Mouse (Mus musculus): ENCODE measurements at regions not wholly inside any gene's neighbourhood (a gene's known extent, or its start where the extent isn't known, plus 50 kb on each side); places are given as distances from the start of the nearest gene placed in this dataset.
A peak's percentile ranks its signal among the peaks of the same experiment; 100 is the strongest.
"Not testable (repeated sequence)": the region's sequence is repeated elsewhere in the genome, so short reads cannot be mapped to it uniquely, and the experiment has no call there.

DNA sequence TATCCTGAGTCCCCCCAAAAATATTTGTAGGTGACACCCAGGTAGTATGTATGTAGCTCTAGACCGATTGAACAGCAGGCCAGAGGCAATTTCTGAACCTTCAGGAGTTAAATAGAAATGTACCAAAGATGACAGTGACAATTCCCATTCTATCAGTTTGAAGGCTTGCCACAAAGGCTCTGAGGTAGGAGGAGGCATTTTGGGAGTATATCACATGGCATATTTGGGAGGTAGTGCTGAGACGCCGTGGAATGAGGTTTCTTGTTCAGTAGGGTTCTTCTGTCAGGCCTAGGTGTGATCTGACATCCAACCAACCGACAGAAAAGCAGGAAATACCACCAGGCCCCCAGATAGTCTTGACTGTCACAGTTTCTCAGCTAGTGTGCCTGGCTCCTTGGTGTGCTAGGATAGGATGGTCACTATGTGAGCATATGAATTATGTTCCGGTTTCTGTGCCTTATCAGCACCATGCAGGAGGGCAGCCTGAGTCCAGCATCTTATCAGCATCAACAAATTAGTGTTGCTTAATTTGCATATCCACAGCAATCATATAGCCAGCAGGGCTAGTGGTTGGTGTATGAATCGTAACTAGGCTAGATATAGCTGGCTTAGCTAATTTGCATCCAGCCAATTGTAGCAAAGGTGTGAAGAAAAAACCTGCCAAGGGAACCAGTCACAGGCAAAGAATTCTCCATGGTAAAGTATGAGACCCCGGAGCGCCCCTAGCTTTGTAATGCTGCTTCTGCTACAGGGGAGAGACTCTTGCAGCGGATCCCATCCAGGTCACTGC is 136.3 kb upstream of the Bcor start:
- DNase-seq, result no peak

DNA sequence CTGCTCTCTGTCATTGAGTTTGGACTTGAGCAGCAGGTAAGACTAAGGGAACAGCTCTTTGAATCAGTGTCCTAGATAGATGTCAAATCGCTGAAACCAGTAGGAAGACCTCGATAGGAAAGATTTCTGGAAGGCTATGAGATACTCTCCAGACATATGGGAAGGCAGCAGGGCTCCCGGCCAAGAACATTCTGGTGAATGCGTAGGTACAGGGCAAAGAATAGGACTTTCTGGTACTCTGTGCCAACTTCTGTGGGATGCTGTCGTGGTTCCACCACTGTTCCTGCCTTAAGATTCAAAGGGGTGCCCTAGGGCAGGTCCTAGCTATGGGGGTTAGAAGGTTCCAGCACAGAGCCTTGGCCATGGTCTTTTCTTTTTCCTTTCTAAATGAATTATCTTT is 138.5 kb upstream of the Bcor start:
- no peak for DNase-seq

DNA sequence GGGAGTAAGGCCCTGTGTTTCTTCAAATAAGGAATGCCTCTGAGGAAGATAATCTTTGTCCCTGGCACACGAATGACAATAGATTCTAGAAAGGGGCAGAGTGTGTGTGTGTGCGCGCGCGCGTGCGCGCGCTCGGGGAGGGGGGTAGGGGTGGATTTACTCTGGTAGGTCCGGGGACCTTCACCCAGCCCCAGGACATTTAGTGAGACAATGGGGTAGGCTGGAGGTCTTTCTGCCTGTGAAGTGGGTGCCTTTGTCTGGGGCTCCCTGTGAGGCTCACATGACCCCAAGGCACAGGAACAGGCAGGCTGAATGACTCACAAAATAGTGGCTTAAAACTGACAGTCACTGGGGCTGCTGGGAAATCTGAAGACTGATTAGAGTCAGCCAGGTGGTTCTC is 139.1 kb upstream of the Bcor start:
- DNase-seq, result no peak

DNA sequence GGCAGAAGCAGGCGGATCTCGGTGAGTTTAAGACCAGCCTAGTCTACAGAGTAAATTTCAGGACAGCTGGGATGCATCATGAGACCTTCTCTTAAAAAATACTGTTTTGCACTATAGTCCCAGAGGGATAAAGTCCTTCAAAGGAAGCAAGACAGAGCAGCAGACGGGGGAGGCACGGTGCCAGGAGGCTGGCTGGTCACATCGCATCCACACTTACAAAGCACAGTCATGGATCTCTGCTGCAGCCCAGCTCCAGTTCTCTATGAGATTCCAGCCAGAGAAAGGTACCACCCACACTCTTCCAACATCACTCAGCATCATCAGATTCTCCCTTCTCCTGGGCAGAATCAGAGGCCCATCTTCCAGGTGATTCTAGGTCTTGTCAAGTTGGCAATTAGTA is 144.5 kb upstream of the Bcor start:
- no peak for DNase-seq

DNA sequence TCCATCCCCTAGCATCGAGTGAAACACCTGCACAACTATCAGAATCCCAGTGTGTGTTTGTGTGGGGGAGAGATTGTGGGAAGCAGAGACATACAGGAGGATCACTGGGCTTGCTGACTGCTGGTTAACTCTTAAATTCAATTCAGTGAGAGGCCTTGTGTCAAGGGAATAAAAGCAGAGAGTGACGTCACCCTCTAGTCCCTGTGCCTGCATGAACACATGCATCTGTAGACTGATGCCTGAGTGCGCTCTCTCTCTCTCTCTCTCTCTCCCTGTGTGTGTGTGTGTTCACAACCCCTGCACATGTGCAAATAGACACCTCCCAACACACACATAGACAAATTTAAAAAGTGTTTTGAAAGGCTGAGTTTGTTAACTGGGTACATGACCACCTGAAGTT is 146.8 kb upstream of the Bcor start:
- no peak for DNase-seq

DNA sequence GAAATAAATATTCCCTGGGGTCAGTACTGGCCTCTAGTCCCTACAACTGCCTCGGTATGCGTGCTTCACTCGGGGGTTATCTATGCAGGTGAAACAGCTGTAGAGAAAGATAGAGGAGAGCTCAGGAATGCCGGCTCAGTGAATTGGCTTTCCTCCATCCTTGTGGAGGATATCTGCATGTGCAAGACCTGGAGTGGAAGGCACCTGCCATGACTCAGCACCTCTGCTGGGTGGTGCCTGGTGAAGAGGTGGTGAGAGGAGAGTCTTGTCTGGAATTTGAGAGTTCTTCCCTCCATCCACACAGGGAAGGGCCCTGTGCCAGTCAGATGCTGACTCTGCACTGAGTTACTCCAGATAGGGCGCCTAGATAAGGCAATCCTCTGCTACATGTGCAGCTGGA is 152.4 kb upstream of the Bcor start:
- DNase-seq, result no peak

DNA sequence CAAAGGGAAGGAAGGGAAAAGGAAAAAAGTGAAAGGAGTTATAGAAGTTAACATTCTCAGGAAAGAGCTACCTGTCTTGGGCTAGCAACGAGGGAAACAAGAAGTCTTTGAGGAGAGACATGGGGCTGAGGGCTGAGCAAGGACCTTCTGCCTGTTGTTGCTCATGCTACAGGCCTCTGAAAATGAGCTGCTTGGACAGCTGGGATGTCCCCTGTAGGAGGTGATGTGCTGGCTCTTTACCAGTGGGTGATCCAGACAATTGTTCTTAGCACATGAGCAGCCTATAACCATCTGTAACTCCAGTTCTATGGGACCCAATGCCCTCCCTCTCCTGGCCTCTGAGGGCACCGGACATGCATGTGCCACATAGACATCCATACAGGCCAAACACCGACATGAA is 155.5 kb upstream of the Bcor start:
- DNase-seq, result no peak

DNA sequence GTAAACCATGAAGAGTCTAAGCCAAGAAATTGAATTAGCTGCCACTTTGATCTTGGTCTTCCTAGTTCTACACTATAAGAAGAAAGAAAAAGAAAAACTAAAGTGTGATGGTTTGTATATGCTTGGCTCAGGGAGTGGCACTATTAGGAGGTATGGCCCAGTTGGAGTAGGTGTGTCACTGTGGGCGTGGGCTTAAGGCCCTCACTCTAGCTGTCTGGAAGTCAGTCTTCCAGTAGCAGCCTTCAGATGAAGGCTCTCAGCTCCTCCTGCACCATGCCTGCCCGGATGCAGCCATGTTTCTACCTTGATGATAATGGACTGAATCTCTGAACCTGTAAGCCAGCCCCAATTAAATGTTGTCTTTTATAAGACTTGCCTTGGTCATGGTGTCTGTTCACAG is 157.3 kb upstream of the Bcor start:
- not testable (repeated sequence) for DNase-seq

DNA sequence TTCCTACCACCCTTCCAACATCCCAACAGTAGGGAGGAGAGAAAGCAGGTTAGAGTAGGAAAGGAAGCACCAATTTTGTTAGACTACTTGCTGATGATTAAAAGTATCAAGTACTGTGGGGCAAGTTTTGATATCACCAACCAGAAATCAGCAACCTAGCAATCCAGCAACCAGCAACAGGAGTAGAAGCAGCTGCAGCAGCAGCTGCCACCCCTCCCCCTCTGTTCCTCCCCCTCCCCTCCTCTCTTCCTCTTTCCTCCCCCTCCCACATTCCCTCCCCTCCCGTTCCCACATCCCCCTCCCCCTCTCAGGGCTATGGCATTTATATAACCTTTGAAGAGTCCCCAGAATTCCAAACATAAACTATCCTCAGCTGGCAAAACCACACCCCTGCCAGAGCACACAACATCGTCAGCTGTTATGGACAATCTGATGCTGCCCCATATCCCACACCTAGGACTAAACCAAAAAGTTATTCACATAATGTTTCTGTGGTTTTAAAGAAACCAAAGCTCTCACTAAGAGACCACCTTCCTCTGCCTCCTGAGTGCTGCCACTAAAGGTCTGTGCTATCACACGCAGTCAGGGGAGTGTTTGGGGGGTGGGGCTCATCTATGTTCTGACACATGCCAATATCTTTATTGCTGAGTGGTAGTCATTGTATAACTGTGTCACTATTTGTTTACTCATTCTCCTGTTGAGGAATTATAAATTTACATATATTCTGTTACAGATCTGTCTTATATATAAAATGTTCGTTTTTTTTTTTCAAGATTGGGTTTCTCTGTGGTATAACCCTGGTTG is 158.9 kb upstream of the Bcor start:
- peak; percentile 9 for DNase-seq

DNA sequence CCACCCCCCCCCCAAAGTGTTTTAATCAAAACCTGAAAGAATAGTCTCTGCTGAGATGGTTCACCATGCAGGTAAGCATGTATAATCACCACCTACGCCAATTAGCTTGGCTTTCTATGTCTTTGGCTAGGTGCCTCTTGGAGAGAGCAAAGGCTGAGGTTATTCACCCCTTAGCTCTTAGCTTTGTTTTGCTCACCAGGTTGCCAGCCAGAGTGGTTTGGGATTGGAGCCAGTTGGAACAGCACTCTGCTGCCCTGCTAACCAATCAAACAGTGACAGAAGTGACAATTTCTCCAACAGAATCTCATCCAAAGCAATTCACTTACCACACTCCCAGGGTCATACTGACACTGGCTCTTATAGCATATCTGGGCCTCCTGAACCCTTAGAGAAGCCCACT is 162.3 kb upstream of the Bcor start:
- no peak for DNase-seq

DNA sequence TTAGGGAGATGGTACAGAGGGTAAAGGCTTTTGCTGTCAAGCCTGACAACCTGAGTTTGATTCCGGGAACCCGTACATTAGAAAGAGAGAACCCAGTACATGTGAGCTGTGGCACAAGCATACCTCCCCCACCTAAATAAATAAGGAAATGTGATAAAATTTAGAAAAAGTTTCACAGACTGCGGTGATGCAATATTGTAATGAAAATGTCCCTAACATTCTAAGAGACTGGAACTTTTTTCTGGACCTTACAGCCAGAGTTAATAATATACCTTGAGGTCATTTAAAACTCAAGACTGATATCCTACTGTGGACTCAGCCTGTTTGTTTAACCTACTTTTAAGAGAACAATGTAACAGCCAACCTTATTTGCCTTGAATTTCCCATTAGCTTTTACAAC is 163.1 kb upstream of the Bcor start:
- DNase-seq, result no peak

DNA sequence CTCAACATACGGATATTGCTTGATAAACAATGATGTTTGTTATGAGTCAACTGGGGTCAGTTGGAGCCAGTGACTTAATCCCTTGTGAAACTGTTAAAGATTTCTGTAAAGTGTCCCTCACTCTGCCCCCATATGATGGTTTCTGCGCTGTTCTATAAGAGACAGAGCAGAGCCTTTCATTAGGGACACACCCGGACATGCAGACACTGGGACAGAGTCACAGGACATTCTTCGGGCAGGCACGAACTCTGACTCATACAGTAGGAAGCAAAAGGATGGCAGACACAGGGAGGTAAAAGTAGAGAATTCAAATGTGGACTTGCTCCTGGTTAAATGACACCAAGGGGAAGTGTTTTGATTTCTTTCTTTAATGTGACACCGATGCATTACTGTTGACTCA is 163.7 kb upstream of the Bcor start:
- no peak for DNase-seq

DNA sequence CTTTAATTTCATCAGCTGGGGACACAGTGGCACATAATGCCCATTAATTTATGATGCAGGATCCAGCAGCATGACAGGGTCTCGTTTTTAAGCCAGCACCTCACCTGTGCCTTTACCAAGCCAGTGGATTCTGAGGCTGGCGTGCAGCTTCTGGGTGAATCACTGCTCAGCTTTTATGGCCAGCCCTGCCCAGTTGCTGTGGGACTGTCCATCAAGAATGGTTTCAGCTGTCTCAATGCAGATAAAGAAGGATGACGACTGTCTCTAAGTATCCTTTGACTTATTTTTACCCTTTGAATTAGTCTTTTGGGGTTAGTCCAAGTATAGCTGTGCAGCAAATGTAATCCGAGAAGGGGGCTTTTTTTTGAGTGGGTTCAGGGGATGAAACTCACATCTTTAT is 167.3 kb upstream of the Bcor start:
- DNase-seq, result no peak

DNA sequence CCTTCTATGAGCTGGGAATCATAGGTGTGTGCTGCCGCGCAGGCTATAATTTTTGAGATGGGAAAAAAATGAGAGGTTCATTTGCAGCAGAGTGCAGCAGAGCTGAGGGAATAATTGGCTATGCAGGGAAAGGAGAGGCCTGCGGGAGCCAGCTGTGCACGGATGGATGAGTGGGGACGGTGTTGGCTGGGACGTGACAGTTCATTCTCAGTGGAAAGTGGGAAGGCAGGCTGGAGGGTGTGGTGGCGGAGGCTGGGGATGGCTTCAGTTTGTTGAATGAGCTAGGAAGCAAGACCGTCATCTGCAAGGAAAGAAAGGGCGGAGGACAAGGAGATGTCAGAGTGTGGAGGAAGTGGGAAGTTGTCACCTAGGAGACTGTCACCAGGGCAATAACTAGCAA is 180.4 kb upstream of the Bcor start:
- DNase-seq, result no peak

DNA sequence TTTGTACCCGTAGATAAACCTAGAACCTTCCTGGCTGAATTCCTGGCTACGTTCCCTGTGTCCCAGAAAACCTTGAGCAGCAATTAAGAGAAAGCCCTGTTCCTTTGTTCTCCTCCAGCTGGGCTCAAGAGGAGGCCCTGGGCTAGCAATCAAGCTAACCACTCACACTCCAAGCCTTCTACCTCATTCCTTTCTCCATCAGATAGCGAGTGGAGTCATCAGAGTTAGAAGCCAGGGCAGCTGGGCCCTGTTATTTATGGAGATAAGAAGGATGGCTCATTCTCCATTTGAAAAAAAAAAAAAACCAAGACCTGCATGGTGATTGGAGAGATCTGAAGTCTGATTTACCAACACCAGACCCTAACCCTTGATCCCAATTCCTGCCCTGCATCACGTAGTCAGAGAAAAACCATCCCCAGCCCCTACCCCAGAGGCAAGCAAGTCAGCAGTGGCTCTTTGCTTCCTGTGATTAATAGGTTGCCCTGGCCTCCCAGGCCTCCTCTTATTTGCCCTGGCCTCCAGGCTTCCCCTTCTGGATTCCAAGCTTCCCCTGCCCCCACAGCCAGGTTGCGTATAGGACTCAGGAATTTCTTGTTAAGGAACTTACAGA is 181.3 kb upstream of the Bcor start:
- DNase-seq, result no peak

DNA sequence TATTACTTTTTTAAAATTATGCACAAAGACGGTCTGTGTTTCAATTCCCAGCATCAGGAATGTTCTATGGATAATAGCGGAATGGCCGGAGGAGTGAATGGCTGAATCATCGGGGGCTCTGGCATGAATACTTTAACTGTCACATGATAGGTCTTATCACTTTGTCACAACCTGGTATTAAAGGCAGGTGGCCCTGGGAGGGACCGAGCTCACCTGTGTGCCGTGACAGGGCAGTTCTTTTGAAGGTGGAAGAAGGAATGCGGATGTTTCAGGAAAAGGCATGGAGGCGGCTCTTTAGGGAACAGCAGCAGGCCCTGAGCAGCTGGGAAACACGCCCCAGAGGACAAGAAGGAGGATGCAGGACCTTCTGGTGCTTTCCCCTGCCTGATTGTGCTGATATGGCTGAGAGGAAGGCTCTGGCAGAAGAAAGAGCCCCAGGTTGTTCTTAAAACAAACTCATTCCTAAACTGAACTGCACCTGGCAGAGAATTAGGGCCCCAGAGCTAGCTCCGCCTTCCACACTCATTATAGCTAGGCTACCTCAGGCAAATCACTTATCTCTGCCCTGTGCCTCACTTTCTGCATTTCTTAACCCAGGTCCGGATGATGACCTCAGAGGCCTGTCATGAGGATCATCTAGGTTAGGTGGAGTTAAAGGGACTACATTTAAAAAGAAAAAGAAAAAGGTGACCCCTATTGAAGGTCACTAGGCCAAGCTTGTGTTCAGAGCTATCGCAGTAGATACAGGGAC is 184.8 kb upstream of the Bcor start:
- DNase-seq, result no peak

DNA sequence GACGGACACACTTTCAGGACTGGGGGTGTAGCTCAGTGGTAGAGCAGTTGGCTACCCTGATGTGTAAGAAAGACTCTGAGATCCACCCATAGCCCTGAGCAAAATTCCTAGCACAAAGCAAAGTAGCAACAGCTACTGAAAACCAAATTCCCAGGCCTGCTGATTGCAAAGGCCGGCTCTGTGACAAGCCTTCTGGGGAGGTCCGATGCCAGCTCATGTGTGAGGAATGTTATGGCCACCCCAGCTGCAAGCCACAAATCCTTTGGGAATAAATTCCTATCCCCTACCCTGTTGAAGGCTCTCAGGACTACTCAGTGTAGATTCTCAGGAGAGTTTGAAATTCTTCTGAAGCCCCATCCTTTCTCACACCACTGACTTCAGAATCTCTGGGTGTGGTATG is 186.7 kb upstream of the Bcor start:
- no peak for DNase-seq

DNA sequence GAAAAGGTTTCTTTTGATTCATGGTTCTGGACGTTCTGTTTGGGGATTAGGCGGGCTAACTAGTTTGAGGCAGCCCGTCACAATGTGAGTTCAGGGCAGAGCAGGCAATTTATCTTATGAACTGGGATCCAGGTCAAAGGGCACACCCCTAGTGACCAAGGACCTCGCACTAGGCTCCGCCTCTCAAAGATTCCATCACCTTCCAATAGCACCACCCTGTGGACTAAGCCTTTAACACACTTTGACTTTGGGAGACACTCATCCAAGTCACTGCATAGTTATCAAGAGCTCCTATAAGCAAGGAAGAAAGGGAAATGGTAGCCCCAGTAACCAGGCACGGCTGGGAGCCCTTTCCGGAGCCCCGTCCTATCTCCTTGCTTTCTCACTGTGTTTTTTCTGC is 188.0 kb upstream of the Bcor start:
- peak; percentile 18 for DNase-seq

DNA sequence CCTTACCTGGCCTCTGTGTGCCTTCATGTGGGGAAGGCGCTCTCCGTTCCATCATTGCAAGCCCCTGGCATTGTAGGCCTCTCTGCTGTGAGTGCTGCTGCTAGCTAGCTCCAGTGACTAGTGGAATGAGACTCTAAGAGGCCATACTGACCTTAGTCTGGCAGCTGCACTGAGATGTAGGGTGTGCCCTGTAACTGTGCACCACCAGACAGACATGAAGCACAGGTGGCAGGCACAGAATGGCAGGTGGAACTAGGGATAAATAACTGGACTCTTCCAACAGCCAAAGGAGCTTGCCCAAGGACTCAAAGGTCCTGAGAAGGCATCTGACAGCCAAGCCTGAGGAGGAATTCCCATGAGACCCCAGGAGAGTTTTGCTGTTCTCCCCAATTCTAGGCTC is 194.7 kb upstream of the Bcor start:
- no peak for DNase-seq

DNA sequence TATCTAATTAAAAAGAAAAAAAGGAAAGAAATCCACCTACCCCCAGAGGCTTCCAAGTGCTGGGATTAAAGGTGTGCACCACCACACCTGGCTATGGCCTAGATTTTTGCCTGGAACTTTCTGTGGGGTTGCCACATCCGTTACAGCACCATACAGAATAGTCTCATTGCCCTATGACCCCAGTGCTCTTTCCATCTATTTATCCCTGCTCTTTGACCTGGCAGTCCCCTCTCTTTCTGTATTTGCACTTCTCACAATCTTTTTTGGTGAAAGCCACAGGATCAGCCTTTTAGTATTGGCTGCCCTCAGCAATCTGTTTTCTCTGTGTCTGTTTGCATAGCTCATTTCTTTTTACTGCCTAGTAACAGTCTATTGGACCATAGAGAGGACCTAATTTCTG is 197.9 kb upstream of the Bcor start:
- DNase-seq, result no peak

DNA sequence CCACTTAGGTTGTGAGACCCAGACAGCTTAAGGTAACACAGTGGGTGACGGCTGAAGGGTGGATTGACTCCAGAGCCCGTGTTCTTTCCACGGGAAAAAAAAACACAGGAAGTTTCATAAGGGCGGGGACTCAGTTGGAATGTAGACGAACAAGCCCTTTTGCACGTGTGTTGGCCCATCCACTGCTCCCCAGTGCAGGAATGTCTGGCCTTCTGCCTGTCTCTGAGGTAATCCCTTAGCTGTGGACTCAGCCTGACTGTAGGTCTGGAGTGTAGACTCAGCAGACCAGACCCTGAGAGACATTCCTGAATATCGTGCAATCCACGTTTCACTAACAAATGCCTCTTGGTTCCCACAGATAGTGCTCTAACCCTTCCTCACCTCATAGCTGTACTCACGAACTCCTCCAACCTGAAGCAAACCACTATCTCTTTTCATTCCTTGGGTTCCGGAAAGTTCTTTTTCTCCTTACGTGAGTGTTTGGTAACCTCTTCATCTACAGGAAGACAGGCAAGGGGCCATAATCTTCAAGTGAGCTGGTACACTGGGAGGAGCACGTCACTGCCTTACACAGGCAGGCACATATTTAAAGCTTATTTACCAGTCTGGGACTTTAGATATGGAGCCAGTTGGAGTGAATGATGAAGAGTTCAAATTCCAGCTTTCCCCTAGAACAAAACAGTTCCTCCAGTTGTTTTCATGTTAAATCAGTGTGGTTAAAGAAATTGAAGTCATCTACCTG is 205.6 kb upstream of the Bcor start:
- DNase-seq, result no peak

DNA sequence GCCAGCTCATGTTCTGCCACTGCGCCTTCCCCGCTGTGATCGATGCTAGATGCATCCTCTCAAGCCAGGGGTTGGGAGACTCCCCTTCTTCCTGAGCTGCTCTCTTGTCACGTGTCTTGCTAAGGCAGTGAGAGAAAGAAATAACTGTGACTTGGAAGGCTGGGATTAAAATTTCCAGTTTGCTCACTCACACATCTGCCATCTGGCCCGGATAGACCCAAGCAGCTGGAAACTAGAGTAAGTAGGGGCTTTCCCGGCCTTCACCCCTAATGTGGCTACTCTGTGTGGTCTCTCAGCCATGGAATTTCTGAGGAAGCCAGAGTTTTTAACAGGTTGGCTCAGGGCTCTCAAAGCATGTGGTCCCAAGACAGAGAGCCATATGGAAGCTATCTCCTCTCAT is 206.6 kb upstream of the Bcor start:
- no peak for DNase-seq

DNA sequence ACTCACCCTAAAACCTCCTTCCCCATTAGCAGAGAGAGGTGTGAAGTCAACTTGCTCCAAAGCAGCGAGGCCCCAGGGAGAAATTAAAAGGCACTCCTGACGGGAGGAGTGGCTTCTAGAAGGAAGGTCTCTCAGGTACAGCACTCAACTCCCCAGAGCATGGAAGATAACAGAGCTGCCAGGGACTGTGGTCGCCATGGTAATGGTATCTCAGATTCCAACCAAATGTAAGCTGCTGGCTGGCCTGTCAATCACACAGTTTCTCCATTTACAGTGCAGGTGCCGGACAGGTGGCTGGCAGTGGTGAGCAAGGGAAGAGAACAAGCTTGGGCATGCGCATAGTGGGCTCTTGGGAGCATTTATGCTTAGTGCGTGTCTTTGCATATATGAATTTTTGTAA is 213.5 kb upstream of the Bcor start:
- DNase-seq, result no peak

Measured in thymus, postnatal 4 days (tissue).